Mouse (Mus musculus) embryonic facial prominence, embryonic 15.5 days (tissue): ENCODE measurements at regions not wholly inside any gene's neighbourhood (a gene's known extent, or its start where the extent isn't known, plus 50 kb on each side); places are given as distances from the start of the nearest gene placed in this dataset.

Experiments used
- ATAC-seq: fragments of 200-750 bp; cut with Nextera tagmentation; 2 replicates; pipeline ENCODE4 v1.8.0; 2017; ENCODE audit warnings: low read depth, moderate TSS enrichment; ENCODE audit not compliant: insufficient number of reproducible peaks, low FRiP score, low TSS enrichment
- H3K27ac ChIP-seq: fragments of 300-500 bp; sonication (generic); replicated peaks from 2 replicates; pipeline ENCODE4 v1.5.1; 2015; ENCODE audit warnings: mild to moderate bottlenecking, inconsistent platforms
- H3K27me3 ChIP-seq: fragments of 300-500 bp; sonication (generic); 2 replicates; pipeline ENCODE4 v1.6.1; 2015; ENCODE audit warnings: inconsistent platforms
- H3K36me3 ChIP-seq: fragments of 300-500 bp; sonication (generic); 2 replicates; pipeline ENCODE4 v1.6.1; 2015; ENCODE audit warnings: mild to moderate bottlenecking, inconsistent platforms
- H3K4me1 ChIP-seq: fragments of 300-500 bp; sonication (generic); 2 replicates; pipeline ENCODE4 v1.6.1; 2015; ENCODE audit warnings: inconsistent platforms
- H3K4me2 ChIP-seq: fragments of 300-500 bp; sonication (generic); replicated peaks from 2 replicates; pipeline ENCODE4 v1.6.1; 2015; ENCODE audit warnings: mild to moderate bottlenecking, inconsistent platforms
- H3K4me3 ChIP-seq: fragments of 300-500 bp; sonication (generic); replicated peaks from 2 replicates; pipeline ENCODE4 v1.5.1; 2015; ENCODE audit warnings: mild to moderate bottlenecking, inconsistent platforms
- H3K9ac ChIP-seq: fragments of 300-500 bp; sonication (generic); 2 replicates; pipeline ENCODE4 v1.6.1; 2015; ENCODE audit warnings: inconsistent platforms
- H3K9me3 ChIP-seq: fragments of 300-500 bp; sonication (generic); replicated peaks from 2 replicates; pipeline ENCODE4 v1.6.1; 2016; ENCODE audit warnings: inconsistent platforms
- WGBS: fragments of 180-500 bp; shearing (Covaris S2); methylation state at CpG from one replicate; pipeline ENCODE4 v1.1.7; 2015; 5-methylcytosine and 5-hydroxymethylcytosine counted together

DNA sequence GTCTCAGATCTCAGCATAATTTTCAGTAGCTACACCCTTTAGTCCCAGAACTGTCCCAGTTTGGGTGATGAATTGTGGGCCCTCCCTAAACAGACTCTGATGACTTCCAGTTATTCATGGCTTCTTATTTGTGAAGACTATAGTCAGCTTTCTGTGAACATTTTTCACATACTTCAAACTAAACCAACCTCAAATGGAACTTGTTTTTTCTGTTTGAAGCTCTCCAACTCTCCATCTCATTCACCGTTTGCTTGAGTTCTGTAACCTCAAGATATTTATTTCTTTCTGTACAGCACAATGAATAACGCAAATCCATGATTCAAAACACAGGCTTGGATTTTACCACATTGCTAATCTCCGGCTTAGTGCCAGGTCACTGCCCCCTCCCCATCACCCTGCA lies 453.4 kb downstream of the Plcl1 start:
- no peaks in the 10 kb centered on the region for H3K27me3 ChIP-seq
- no peaks in the 10 kb centered on the region for H3K36me3 ChIP-seq
- ATAC-seq = no peak
- no peak overlapping the region for H3K27ac ChIP-seq
- no peaks in the 10 kb centered on the region for H3K9me3 ChIP-seq
- H3K4me3 ChIP-seq = no peak overlapping the region
- 57% methylated on average over 3 of the region's 3 CpGs for WGBS
- H3K9ac ChIP-seq = no peak overlapping the region
- peaks cover 3% of the 10 kb centered on the region; the same call in 1 of the 2 replicates for H3K4me1 ChIP-seq
- H3K4me2 ChIP-seq = no peak overlapping the region

DNA sequence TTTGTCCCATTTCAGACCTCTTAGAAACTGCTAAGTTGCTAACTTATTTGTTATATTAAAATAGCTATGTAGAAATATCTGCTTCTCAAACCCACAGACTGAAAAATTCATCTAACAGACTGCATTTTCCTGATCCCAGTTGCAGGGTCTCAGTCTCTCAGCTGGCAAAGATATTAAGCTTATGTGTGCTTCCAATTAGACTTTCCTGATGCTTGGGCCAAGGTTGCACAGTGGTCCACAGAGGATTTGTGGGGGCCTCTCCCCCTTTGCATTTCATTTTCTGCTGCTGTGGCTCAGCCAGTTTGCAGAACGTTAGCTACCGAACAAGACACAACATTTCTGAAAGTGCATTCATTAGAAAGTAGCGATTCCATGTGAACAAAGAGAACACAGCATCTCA lies 457.4 kb downstream of the Plcl1 start:
- H3K9me3 ChIP-seq = no peaks in the 10 kb centered on the region
- no peak overlapping the region; the same call in 1 of the 2 replicates for H3K27ac ChIP-seq
- no peak overlapping the region for H3K4me3 ChIP-seq
- H3K4me1 ChIP-seq = peaks cover 7% of the 10 kb centered on the region
- no peak overlapping the region for H3K9ac ChIP-seq
- 42% methylated on average over 3 of the region's 3 CpGs for WGBS
- ATAC-seq = peak; percentile 15; the same call in 1 of the 2 replicates
- H3K36me3 ChIP-seq = no peaks in the 10 kb centered on the region
- H3K4me2 ChIP-seq = no peak overlapping the region; the same call in 1 of the 2 replicates
- H3K27me3 ChIP-seq = no peaks in the 10 kb centered on the region

DNA sequence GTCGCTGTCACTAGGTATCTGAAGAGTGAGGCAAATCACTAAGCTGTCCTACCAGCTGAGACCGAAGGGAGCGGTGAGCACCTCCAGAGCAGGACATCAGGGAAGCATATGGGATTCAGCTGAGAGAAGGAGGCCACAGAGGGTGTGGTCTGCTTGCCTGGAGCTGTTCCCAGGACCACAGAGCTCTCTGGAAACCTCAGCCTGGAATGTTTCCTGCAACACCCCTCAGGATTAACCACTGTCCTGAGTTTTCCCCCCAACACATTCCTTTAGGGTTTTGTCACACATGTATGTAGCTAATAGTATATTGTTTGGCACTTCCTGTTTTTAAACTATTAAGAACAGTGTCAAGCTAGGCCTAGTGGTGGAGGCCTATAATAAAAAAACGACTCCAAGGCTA lies 459.6 kb downstream of the Plcl1 start:
- no peak overlapping the region for H3K4me3 ChIP-seq
- no peaks in the 10 kb centered on the region for H3K9me3 ChIP-seq
- H3K4me1 ChIP-seq = peaks cover 7% of the 10 kb centered on the region
- H3K36me3 ChIP-seq = no peaks in the 10 kb centered on the region
- peak; percentile 90 for ATAC-seq
- no peak overlapping the region for H3K4me2 ChIP-seq
- WGBS = 45% methylated on average over 4 of the region's 4 CpGs
- H3K27me3 ChIP-seq = no peaks in the 10 kb centered on the region
- no peak overlapping the region for H3K9ac ChIP-seq
- H3K27ac ChIP-seq = no peak overlapping the region

DNA sequence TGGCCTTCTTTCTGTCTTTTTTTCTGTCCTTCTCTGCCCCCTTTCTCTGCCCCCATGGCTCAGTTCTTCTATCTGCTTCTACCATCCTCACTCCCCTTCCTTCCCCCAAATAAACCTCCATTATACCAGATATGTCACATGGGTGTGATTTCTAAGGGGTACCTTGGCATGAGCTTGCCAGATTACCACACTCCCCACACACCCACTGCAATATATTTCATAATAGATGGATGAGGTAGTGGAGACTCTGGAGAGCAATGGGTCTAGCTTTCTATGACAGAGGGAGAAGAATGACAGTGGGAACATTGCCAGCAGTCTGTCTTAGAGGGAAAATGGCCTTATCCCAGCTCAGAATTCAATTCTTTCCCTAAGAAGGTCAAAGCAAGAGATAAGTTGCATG lies 461.0 kb downstream of the Plcl1 start:
- H3K36me3 ChIP-seq = no peaks in the 10 kb centered on the region
- H3K9ac ChIP-seq = no peak overlapping the region
- no peak overlapping the region for H3K4me2 ChIP-seq
- no peak overlapping the region for H3K27ac ChIP-seq
- no peak overlapping the region for H3K4me3 ChIP-seq
- peaks cover 7% of the 10 kb centered on the region for H3K4me1 ChIP-seq
- no peaks in the 10 kb centered on the region for H3K9me3 ChIP-seq
- no peak for ATAC-seq
- H3K27me3 ChIP-seq = no peaks in the 10 kb centered on the region

DNA sequence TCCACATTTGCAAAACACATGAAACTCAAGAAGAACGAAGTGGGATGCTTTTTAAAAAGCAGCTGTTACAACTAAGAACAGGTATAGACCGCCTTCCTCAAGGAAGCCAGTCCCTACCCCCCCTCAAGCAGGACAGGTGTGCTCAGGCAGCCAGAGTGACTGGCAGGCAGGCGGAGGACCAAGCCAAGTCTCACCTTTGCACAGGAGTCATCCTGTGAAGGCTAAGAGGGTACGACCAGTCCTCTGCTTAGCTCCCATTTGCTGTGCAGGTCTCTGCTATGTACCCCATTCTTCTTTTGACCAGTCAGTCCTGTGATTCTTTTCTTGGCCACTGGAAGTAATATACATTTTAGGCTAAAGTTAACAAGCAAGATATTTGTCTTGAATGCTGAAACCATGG lies 467.9 kb downstream of the Plcl1 start:
- H3K9ac ChIP-seq = no peak overlapping the region
- ATAC-seq = no peak
- H3K4me2 ChIP-seq = no peak overlapping the region
- WGBS = 83% methylated on average over 4 of the region's 4 CpGs
- no peaks in the 10 kb centered on the region for H3K9me3 ChIP-seq
- H3K36me3 ChIP-seq = no peaks in the 10 kb centered on the region
- H3K4me3 ChIP-seq = no peak overlapping the region
- H3K4me1 ChIP-seq = no peaks in the 10 kb centered on the region; the same call in 1 of the 2 replicates
- no peaks in the 10 kb centered on the region for H3K27me3 ChIP-seq
- H3K27ac ChIP-seq = no peak overlapping the region

DNA sequence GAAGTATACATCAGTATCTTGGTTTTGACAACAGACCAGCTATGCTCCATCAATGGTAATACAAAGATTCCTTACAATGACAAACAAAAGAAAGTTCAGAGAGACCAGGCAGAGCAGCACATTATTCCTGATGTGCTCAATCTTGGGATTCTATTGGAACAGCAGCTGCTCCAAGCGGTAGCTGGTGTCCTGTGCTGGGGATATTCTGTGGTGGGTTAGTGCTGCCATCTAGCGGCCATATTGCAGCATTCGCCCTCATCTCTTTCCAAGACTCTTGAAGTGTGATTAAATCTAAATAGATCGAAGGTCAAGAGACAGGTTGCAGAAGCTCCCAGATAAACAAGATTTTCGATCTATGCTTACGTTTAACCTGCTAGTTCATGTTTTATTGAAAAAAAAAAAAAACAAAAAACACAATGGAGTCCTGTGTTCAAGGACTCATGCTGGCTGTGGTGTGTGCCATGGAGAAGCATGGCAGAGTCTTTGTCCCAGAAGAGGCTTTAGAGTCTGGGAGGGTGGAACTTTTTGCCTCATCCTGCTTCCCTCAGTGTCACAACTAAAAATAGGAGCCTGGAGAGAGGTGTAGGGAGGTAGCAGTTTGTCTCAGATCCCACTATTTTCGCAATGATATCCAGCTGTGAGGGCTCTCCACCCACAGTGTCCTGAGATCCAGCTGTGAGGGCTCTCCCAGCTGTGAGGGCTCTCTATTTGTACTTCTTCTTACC lies 468.6 kb downstream of the Plcl1 start:
- H3K9ac ChIP-seq = no peak overlapping the region
- no peaks in the 10 kb centered on the region for H3K27me3 ChIP-seq
- H3K4me2 ChIP-seq = no peak overlapping the region
- no peak overlapping the region for H3K27ac ChIP-seq
- H3K4me1 ChIP-seq = no peaks in the 10 kb centered on the region; the same call in 1 of the 2 replicates
- H3K36me3 ChIP-seq = no peaks in the 10 kb centered on the region
- no peaks in the 10 kb centered on the region for H3K9me3 ChIP-seq
- ATAC-seq = no peak
- 17% methylated on average over 7 of the region's 7 CpGs for WGBS
- H3K4me3 ChIP-seq = no peak overlapping the region

DNA sequence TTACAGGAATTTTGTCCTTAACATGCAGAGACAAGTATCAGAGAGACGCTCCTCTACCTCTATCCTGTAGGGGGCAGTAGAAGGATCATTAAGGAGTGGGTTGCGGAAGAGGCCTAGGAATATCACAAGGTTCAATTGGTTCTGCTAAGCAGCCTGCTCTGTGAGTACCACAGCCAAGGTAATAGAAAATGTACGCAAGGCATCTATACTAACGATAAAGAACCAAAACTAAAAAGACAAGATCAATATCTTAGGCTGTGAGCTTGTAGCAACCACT lies 469.1 kb downstream of the Plcl1 start:
- WGBS = 68% methylated on average over 4 of the region's 4 CpGs
- Histone ChIP-seq H3K36me3 (no peaks in the 10 kb centered on the region), H3K27ac (no peak overlapping the region), H3K9ac (no peak overlapping the region), H3K4me1 (no peaks in the 10 kb centered on the region; the same call in 1 of the 2 replicates), H3K4me2 (no peak overlapping the region), H3K9me3 (no peaks in the 10 kb centered on the region), H3K27me3 (no peaks in the 10 kb centered on the region), H3K4me3 (no peak overlapping the region)
- ATAC-seq = no peak

DNA sequence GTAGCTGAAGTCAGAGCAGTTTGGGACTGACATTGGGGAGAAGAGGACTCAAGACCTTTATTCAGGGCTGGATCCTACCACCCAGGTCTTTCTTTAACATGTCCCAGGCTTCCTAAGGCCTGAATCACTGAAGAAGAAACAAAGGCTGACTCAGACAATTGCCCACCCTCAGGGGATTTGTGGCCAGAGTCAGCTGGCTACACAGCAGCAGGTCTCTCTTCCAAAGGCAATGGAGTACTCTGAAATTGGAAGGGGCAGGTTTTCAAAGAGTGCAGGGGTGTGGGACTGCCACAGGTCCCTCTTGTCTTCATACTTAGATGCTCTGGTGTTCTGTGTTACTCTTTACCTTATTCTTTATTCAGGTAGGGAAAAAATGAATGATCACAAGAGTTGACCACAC lies 478.9 kb downstream of the Plcl1 start:
- H3K36me3 ChIP-seq = no peaks in the 10 kb centered on the region
- H3K4me3 ChIP-seq = no peak overlapping the region
- no peak for ATAC-seq

DNA sequence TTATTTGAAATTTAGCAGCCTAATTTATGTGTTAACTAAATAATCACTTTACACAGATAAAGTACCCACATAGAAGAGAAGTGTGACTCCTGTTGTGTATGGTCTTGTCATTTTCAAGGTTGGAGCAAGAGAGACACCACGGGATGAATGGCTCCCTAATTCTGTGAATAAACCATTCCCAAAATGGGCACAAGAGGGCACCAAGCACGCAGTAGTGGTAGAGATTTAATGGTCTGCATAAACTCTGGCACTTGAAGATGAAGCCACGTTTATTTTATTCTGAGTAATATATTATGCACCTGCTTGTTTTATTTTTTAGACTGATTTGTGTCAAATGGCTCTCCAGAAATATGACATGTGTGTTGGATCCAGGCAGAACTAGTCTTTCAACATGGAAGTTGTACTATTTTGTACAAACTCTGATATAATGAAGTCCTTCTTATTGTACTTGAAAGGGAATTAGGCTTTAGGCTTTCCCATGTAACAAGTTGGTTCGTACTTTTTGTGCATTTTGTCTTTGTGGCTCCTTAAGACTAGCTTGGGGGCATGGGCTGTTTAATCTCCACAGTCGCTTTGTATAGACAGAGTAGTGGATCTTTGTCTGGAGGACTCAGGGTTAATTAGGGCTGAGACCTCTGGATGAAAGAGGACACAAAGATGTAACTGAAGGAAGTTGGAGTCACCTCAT lies 480.8 kb downstream of the Plcl1 start:
- Histone ChIP-seq H3K27me3 (peaks cover 30% of the 10 kb centered on the region), H3K9ac (no peak overlapping the region), H3K9me3 (no peaks in the 10 kb centered on the region), H3K36me3 (no peaks in the 10 kb centered on the region), H3K4me2 (no peak overlapping the region), H3K27ac (no peak overlapping the region), H3K4me3 (no peak overlapping the region), H3K4me1 (0 out of 2 replicates have a peak, but pooled peaks cover 6% of the 10 kb centered on the region)
- WGBS = 11% methylated on average over 5 of the region's 5 CpGs
- no peak for ATAC-seq

More for the DNA sequence above, 478.9 kb downstream of the Plcl1 start:
- H3K9me3 ChIP-seq = no peaks in the 10 kb centered on the region
- H3K4me1 ChIP-seq = 0 out of 2 replicates have a peak, but pooled peaks cover 6% of the 10 kb centered on the region
- H3K4me2 ChIP-seq = no peak overlapping the region
- no peak overlapping the region for H3K9ac ChIP-seq
- peaks cover 21% of the 10 kb centered on the region for H3K27me3 ChIP-seq
- H3K27ac ChIP-seq = no peak overlapping the region

DNA sequence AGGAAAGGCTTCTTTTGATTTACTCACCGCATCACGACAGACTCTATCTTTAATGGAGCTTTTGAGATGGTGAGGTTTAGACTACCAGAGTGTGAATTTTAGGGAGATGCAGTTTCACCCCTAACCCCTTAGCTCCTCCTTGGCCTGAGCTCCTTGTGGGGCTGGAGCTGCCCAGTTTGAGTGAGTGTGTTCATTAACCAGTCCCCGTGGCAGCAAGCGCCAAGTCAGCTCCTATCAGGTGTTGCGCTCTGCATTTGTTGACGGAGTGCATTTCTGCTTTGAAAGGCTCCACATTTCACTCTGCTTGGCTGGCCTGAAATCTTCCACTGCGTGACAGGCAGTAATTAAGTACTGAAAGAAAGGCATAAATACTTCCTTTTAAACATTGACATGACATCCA lies 481.7 kb downstream of the Plcl1 start:
- H3K27me3 ChIP-seq = peaks cover 30% of the 10 kb centered on the region

DNA sequence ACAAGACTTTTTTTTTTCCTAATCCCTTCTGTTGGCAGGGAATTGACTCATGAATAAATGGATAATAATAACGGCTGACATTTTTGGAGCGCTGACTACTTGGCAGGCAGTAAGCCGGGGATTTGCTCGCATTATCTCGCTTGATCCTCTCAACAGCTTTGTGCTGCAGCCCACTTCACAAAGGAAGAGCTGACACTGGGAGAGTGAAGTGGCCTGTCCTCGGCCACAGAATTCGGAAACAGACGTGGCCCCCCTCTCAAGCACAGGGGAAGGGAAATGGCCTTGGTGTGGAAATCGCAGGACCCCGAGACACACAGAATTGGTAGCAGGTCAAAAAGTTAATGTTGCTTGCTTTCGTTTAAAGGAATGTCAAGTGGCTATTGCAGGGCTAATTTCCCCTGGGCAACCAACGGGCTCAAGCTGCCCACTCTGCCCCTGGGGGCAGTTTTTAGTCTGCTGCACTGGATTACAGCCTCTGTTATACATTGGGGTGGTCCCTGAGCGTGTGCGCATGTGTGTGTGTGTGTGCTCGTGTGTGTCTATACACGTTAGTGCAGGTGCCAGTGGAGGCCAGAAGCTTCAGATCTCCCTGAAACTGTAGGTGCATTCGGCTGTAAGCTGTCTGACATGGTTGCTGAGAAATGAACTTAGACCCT lies 483.1 kb downstream of the Plcl1 start:
- WGBS = 33% methylated on average over 17 of the region's 17 CpGs
- Histone ChIP-seq H3K4me3 (no peak overlapping the region), H3K36me3 (no peaks in the 10 kb centered on the region), H3K4me2 (no peak overlapping the region), H3K4me1 (0 out of 2 replicates have a peak, but pooled peaks cover 6% of the 10 kb centered on the region), H3K9ac (no peak overlapping the region), H3K27ac (no peak overlapping the region), H3K27me3 (peaks cover 30% of the 10 kb centered on the region), H3K9me3 (no peaks in the 10 kb centered on the region)
- ATAC-seq = no peak

More for the DNA sequence above, 481.7 kb downstream of the Plcl1 start:
- ATAC-seq = no peak
- no peaks in the 10 kb centered on the region for H3K9me3 ChIP-seq
- 0 out of 2 replicates have a peak, but pooled peaks cover 6% of the 10 kb centered on the region for H3K4me1 ChIP-seq
- 52% methylated on average over 7 of the region's 7 CpGs for WGBS
- no peak overlapping the region for H3K4me3 ChIP-seq
- H3K4me2 ChIP-seq = no peak overlapping the region
- H3K27ac ChIP-seq = no peak overlapping the region
- no peak overlapping the region for H3K9ac ChIP-seq
- no peaks in the 10 kb centered on the region for H3K36me3 ChIP-seq
